Mouse (Mus musculus) MEL (cell line): ENCODE results near the gene Fars2. TPM values are rescaled to one million over a fixed set of nuclear protein-coding genes. Genes with fewer than 3 reads are reported as not detected.
A peak's percentile ranks its signal among the peaks of the same experiment; 100 is the strongest.

ENCODE experiments used
- DNase-seq: peaks from one replicate; pipeline ENCODE4 v3.0.0; 2011; ENCODE audit warnings: low read depth, low spot score
- H3K27ac ChIP-seq: 2 replicates; pipeline ENCODE4 v1.5.1; 2012; ENCODE audit warnings: low read depth, mild to moderate bottlenecking, control low read depth, low read length, moderate library complexity; ENCODE audit not compliant: control insufficient read depth
- H3K27me3 ChIP-seq, 2 experiments: fragments of 150-350 bp in 1 of 2; sonication (generic) in 1 of 2; 2 replicates each; pipeline ENCODE4 v1.6.1; 2012; ENCODE audit warnings: low read length in 2 of 2, mild to moderate bottlenecking in 2 of 2, improper control_type of control experiment in 1 of 2, moderate library complexity in 1 of 2; ENCODE audit not compliant: insufficient read depth in 2 of 2, control insufficient read depth in 1 of 2
- H3K36me3 ChIP-seq, 2 experiments: 2 replicates each; pipeline ENCODE4 v1.6.1; 2012 to 2014; ENCODE audit warnings: low read length in 2 of 2, improper control_type of control experiment in 1 of 2, inconsistent platforms in 1 of 2, mild to moderate bottlenecking in 1 of 2; ENCODE audit not compliant: insufficient read depth in 2 of 2, control insufficient read depth in 1 of 2
- H3K4me1 ChIP-seq, 2 experiments: fragments of 150-350 bp in 1 of 2; sonication (generic) in 1 of 2; 2 replicates each; pipeline ENCODE4 v1.6.1; 2012; ENCODE audit warnings: low read length in 2 of 2, improper control_type of control experiment in 1 of 2, mild to moderate bottlenecking in 1 of 2; ENCODE audit not compliant: insufficient read depth in 2 of 2, control insufficient read depth in 1 of 2
- H3K4me3 ChIP-seq, 2 experiments: fragments of 150-350 bp in 1 of 2; sonication (generic) in 1 of 2; 2 replicates each; pipeline ENCODE4 v1.5.1; 2012; ENCODE audit warnings: low read depth in 2 of 2, low read length in 2 of 2, mild to moderate bottlenecking in 2 of 2, moderate library complexity in 2 of 2, control low read depth in 1 of 2, improper control_type of control experiment in 1 of 2; ENCODE audit not compliant: control insufficient read depth in 1 of 2, insufficient read depth in 1 of 2
- H3K79me2 ChIP-seq: 2 replicates; pipeline ENCODE4 v1.6.1; 2012; ENCODE audit warnings: mild to moderate bottlenecking, low read length, moderate library complexity; ENCODE audit not compliant: control insufficient read depth, poor library complexity, insufficient read depth
- H3K9ac ChIP-seq: 2 replicates; pipeline ENCODE4 v1.6.1; 2012; ENCODE audit warnings: low read depth, mild to moderate bottlenecking, control low read depth, low read length, moderate library complexity; ENCODE audit not compliant: control insufficient read depth, poor library complexity, severe bottlenecking
- H3K9me3 ChIP-seq: fragments of 150-350 bp; sonication (generic); replicated peaks from 2 replicates; pipeline ENCODE4 v1.6.1; 2012; ENCODE audit warnings: mild to moderate bottlenecking, low read length, improper control_type of control experiment, moderate library complexity; ENCODE audit not compliant: insufficient read depth
- CHD2 ChIP-seq: IDR thresholded peaks from 2 replicates; pipeline ENCODE4 v1.6.1; 2011; ENCODE audit warnings: low read length, improper control_type of control experiment
- CTCF ChIP-seq, 3 experiments: IDR thresholded peaks in 2 of 3; conservative IDR thresholded peaks in 1 of 3; 2 replicates each; pipeline ENCODE4 v1.5.1; 2011 to 2012; ENCODE audit warnings: low read length in 3 of 3, low read depth in 2 of 3, mild to moderate bottlenecking in 2 of 3, improper control_type of control experiment in 1 of 3, inconsistent platforms in 1 of 3, mixed read lengths in 1 of 3, moderate library complexity in 1 of 3; ENCODE audit not compliant: control insufficient read depth in 1 of 3, insufficient read depth in 1 of 3, poor library complexity in 1 of 3, severe bottlenecking in 1 of 3
- EP300 ChIP-seq, 2 experiments: IDR thresholded peaks; 2 replicates each; pipeline ENCODE4 v1.6.1; 2011; ENCODE audit warnings: improper control_type of control experiment in 2 of 2, low read length in 2 of 2, low read depth in 1 of 2, mild to moderate bottlenecking in 1 of 2
- GATA1 ChIP-seq: IDR thresholded peaks from 2 replicates; pipeline ENCODE4 v1.6.1; 2011; ENCODE audit warnings: low read depth, low read length, improper control_type of control experiment
- HCFC1 ChIP-seq: IDR thresholded peaks from 2 replicates; pipeline ENCODE4 v1.6.1; 2012; ENCODE audit warnings: low read depth, mild to moderate bottlenecking, inconsistent platforms, low read length, improper control_type of control experiment, moderate library complexity
- JUND ChIP-seq: IDR thresholded peaks from 2 replicates; pipeline ENCODE4 v1.6.1; 2011; ENCODE audit warnings: low read depth, mild to moderate bottlenecking, improper control_type of control experiment, low read length
- MEF2A ChIP-seq: IDR thresholded peaks from 2 replicates; pipeline ENCODE4 v1.6.1; 2014; ENCODE audit warnings: low read depth, mild to moderate bottlenecking, inconsistent platforms, low read length, improper control_type of control experiment; ENCODE audit not compliant: poor library complexity, insufficient replicate concordance, severe bottlenecking; ENCODE audit errors: extremely low read depth
- MYB ChIP-seq: IDR thresholded peaks from 2 replicates; pipeline ENCODE4 v1.6.1; 2011; ENCODE audit warnings: mild to moderate bottlenecking, low read depth, low read length, improper control_type of control experiment
- MYC ChIP-seq: IDR thresholded peaks from 2 replicates; pipeline ENCODE4 v1.6.1; 2011; ENCODE audit warnings: low read depth, mild to moderate bottlenecking, low read length, improper control_type of control experiment, moderate library complexity
- NELFE ChIP-seq: IDR thresholded peaks from 2 replicates; pipeline ENCODE4 v1.6.1; 2011; ENCODE audit warnings: low read depth, low read length, improper control_type of control experiment
- POLR2A ChIP-seq, 2 experiments: IDR thresholded peaks; 2 replicates each; pipeline ENCODE4 v1.6.1; 2011 to 2012; ENCODE audit warnings: low read length in 2 of 2, mild to moderate bottlenecking in 2 of 2, control low read depth in 1 of 2, improper control_type of control experiment in 1 of 2, low read depth in 1 of 2, moderate library complexity in 1 of 2; ENCODE audit not compliant: control insufficient read depth in 1 of 2, insufficient read depth in 1 of 2, poor library complexity in 1 of 2
- POLR2AphosphoS2 ChIP-seq: IDR thresholded peaks from 2 replicates; pipeline ENCODE4 v1.6.1; 2011; ENCODE audit warnings: low read length, improper control_type of control experiment
- POLR2AphosphoS5 ChIP-seq: IDR thresholded peaks from 2 replicates; pipeline ENCODE4 v1.6.1; 2012; ENCODE audit warnings: low read depth, borderline replicate concordance, mild to moderate bottlenecking, inconsistent platforms, low read length, moderate library complexity, mixed read lengths
- RAD21 ChIP-seq: IDR thresholded peaks from 2 replicates; pipeline ENCODE4 v1.6.1; 2011; ENCODE audit warnings: mild to moderate bottlenecking, low read depth, low read length, improper control_type of control experiment
- RCOR1 ChIP-seq: IDR thresholded peaks from 2 replicates; pipeline ENCODE4 v1.6.1; 2012; ENCODE audit warnings: low read depth, mild to moderate bottlenecking, inconsistent platforms, low read length, improper control_type of control experiment
- TBP ChIP-seq: IDR thresholded peaks from 2 replicates; pipeline ENCODE4 v1.8.0; 2011; ENCODE audit warnings: low read depth, low read length, improper control_type of control experiment
- UBTF ChIP-seq: IDR thresholded peaks from 2 replicates; pipeline ENCODE4 v1.6.1; 2012; ENCODE audit warnings: low read depth, mild to moderate bottlenecking, inconsistent platforms, low read length, improper control_type of control experiment, moderate library complexity, borderline replicate concordance; ENCODE audit not compliant: insufficient read depth
- ZC3H11A ChIP-seq: IDR thresholded peaks from 2 replicates; pipeline ENCODE4 v1.6.1; 2012; ENCODE audit warnings: low read depth, mild to moderate bottlenecking, inconsistent platforms, low read length, improper control_type of control experiment
- polyA plus RNA-seq, 2 experiments: library from polyadenylated mRNA; stranded (reverse) in 1 of 2; unstranded in 1 of 2; fragments of >175 nt in 1 of 2; fragments of >200 nt in 1 of 2; gene quantifications; 2 replicates each; pipeline versions ENCODE4 v1.2.1 to v1.2.4; 2012; ENCODE audit warnings: low replicate concordance in 2 of 2, low read depth in 1 of 2; ENCODE audit not compliant: insufficient read length in 2 of 2, insufficient read depth in 1 of 2, missing spikeins in 1 of 2
- total RNA-seq: library from RNA; depleted of rRNA; stranded (reverse); fragments of 300-350 nt; gene quantifications from 2 replicates; pipeline ENCODE4 v1.2.3, GENCODE M21; 2012

Gene Fars2
- total and polyA plus RNA-seq, 3 experiments, result 32.6 to 39.2 TPM; not detected in 1

- Histone ChIP-seq H3K9me3 (no peaks in the 10 kb centered on the region), H3K36me3 (peaks cover 0 to 6% of the 10 kb centered on the region in 2 experiments; a peak in 1 of 4 replicates), H3K79me2 (no peaks in the 10 kb centered on the region), H3K9ac (no peak overlapping the region), H3K4me1 (peaks cover 0 to 3% of the 10 kb centered on the region in 2 experiments; a peak in 1 of 4 replicates), H3K4me3 (no peak overlapping the region), H3K27ac (peak overlapping the region; percentile 50; the same call in 1 of the 2 replicates), H3K27me3 (no peaks in the 10 kb centered on the region)
- peak; percentile 81 for DNase-seq
- no peak for TF ChIP-seq UBTF
- TF ChIP-seq MYC, result 0 out of 2 replicates have a peak, but pooled peaks have one; percentile 45
- peak in 1 of 2 experiments; percentile 42; a peak in 1 of 4 replicates for TF ChIP-seq EP300 (IDR thresholded peaks at IDR 0.05; ENCODE audit: low read depth in 1 of 2, low read length in 2 of 2)
These were observed 416.8 kb downstream of the Fars2 start for GRCm38 (mm10) chr13:36533966-36534540.

DNA sequence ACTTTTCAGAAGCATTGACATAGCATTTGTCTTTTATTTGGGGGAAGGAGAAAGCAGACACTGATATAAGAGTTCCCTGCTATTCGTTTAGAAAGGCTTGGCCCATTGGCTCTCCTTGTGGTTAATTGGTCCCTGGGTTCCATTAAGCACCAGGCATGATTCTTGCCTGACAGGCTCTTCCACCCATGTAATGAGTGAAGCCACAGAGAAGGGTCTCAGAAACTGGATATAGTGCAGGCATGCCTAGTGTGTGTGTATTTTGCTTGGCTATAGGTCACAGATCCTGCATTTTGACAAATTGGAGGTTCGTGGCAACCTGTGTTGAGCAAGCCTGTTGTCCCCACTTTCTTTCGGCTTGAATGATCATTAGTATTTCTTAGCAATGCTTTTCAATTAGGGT is 420.4 kb downstream of the Fars2 start:
- Histone ChIP-seq H3K27ac (no peak overlapping the region), H3K36me3 (peaks cover 0 to 6% of the 10 kb centered on the region in 2 experiments; a peak in 1 of 4 replicates), H3K9me3 (no peaks in the 10 kb centered on the region), H3K9ac (no peak overlapping the region), H3K79me2 (no peaks in the 10 kb centered on the region), H3K4me3 (no peak overlapping the region), H3K27me3 (no peaks in the 10 kb centered on the region), H3K4me1 (peaks cover 0 to 3% of the 10 kb centered on the region in 2 experiments; a peak in 1 of 4 replicates)
- no peak for DNase-seq
- TF ChIP-seq HCFC1 (no peak), ZC3H11A (no peak), JUND (no peak), CTCF (IDR thresholded peaks at IDR 0.05 in 2 of 3, conservative IDR thresholded peaks at IDR 0.05 in 1 of 3; ENCODE audit: control insufficient read depth in 1 of 3, insufficient read depth in 1 of 3, low read depth in 2 of 3, low read length in 3 of 3, poor library complexity in 1 of 3, severe bottlenecking in 1 of 3) (no peak), RAD21 (no peak)

DNA sequence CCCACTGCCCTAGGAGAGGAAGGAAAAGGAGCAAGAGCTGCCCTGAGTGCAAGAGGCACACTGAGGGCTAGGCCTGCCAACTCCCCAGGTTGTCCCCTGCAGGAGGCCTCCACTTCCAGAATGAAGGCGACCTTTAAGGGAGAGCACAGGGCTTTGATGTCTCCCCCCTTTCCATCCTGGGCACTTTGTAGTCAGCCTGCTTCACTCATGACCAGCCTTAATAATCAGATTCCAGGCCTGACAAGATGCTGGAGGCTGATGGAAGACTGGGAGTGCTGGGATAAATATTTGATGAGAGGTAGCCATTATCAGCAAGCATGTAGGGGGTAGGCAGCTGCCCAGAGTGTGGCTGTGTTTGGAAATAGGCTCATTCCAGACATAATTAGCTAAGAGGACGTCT is 421.2 kb downstream of the Fars2 start:
- TF ChIP-seq MEF2A (no peak), GATA1 (no peak), POLR2AphosphoS2 (no peak), UBTF (no peak), POLR2A (IDR thresholded peaks at IDR 0.05; ENCODE audit: control insufficient read depth in 1 of 2, insufficient read depth in 1 of 2, low read depth in 1 of 2, low read length in 2 of 2, poor library complexity in 1 of 2) (no peak), NELFE (no peak), RAD21 (no peak), POLR2AphosphoS5 (no peak), TBP (no peak), CHD2 (no peak), MYB (no peak), RCOR1 (no peak)
- no peak overlapping the region for H3K4me3 ChIP-seq

More for the DNA sequence above, 421.2 kb downstream of the Fars2 start:
- Histone ChIP-seq H3K27me3 (no peaks in the 10 kb centered on the region), H3K9me3 (no peaks in the 10 kb centered on the region), H3K79me2 (no peaks in the 10 kb centered on the region), H3K36me3 (peaks cover 0 to 6% of the 10 kb centered on the region in 2 experiments; a peak in 1 of 4 replicates), H3K9ac (no peak overlapping the region), H3K27ac (no peak overlapping the region), H3K4me1 (peaks cover 0 to 3% of the 10 kb centered on the region in 2 experiments; a peak in 1 of 4 replicates)
- DNase-seq, result no peak
